Mouse (Mus musculus) embryonic facial prominence, embryonic 10.5 days (tissue): Measurements from ENCODE around the gene Lmo1. TPM values are rescaled to one million over a fixed set of nuclear protein-coding genes. Genes with fewer than 3 reads are reported as not detected.
"Not testable (repeated sequence)": the region's sequence is repeated elsewhere in the genome, so short reads cannot be mapped to it uniquely, and the experiment has no call there.

Source experiments
- DNase-seq: peaks from one replicate; pipeline ENCODE4 v3.0.0-alpha.2; 2017; ENCODE audit warnings: low spot score
- H3K27ac ChIP-seq: fragments of 300-500 bp; sonication (generic); replicated peaks from 2 replicates; pipeline ENCODE4 v1.5.1; 2016; ENCODE audit warnings: mild to moderate bottlenecking
- H3K27me3 ChIP-seq: fragments of 300-500 bp; sonication (generic); replicated peaks from 2 replicates; pipeline ENCODE4 v1.6.1; 2016; ENCODE audit warnings: low read depth, mild to moderate bottlenecking; ENCODE audit not compliant: poor library complexity, severe bottlenecking
- H3K36me3 ChIP-seq: fragments of 300-500 bp; sonication (generic); replicated peaks from 2 replicates; pipeline ENCODE4 v1.6.1; 2016; ENCODE audit warnings: mild to moderate bottlenecking, moderate library complexity
- H3K4me1 ChIP-seq: fragments of 300-500 bp; sonication (generic); 2 replicates; pipeline ENCODE4 v1.6.1; 2016
- H3K4me3 ChIP-seq: fragments of 300-500 bp; sonication (generic); 2 replicates; pipeline ENCODE4 v1.5.1; 2016; ENCODE audit warnings: mild to moderate bottlenecking, moderate library complexity
- H3K9me3 ChIP-seq: fragments of 300-500 bp; sonication (generic); 2 replicates; pipeline ENCODE4 v1.6.1; 2016; ENCODE audit warnings: mild to moderate bottlenecking
- WGBS: fragments of 180-500 bp; shearing (Covaris S2); methylation state at CpG from one replicate; pipeline ENCODE4 v1.1.7; 2016; 5-methylcytosine and 5-hydroxymethylcytosine counted together
- polyA plus RNA-seq: library from polyadenylated mRNA; unstranded; fragments of >200 nt; fragmentation: Nextera tagmentation; extraction: Ambion mirVana; gene quantifications from 2 replicates; pipeline ENCODE4 v1.2.1, GENCODE M21; 2016

The Lmo1 gene
- polyA plus RNA-seq, 1 experiment from 2014 or later: 30.3 TPM

DNA sequence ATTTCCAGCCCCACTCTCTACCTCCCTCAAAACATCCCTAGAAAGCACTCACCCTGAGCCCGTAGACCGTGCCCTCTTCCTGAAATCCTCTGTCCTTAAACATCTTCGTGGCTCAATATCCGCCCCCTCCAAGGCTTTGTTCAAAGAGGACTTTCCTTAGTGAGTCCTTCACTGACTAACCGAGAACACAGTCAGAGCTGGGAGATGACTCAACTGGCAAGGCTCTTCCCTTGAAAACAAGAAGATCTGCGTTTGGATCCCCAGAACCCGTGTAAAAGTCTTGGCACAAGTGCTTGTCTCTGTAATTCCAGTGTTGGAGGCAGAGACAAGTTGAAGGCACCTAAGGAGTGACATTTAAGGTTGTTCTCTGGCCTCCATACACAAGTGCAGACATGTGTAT, 80.7 kb downstream of the Lmo1 start:
- Histone ChIP-seq H3K4me3 (no peak overlapping the region), H3K36me3 (no peaks in the 10 kb centered on the region), H3K9me3 (no peaks in the 10 kb centered on the region), H3K27me3 (no peaks in the 10 kb centered on the region), H3K27ac (no peak overlapping the region), H3K4me1 (no peaks in the 10 kb centered on the region)
- WGBS: no CpG with 5 or more reads among the region's 7 CpGs
- no peak for DNase-seq

DNA sequence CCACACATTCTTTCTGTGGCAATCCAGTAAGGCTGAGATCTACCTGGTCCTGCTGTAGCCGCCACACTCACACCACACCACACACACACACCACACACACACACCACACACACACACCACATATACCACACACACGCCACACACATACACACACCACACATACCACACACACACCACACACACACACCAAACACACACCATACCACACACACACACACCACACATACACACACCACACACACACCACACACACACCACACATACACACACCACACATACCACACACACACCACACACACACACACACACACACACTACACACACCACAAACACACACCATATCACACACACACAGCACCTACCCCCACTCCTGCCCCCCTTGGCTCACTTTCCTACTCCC, 83.7 kb downstream of the Lmo1 start:
- not testable (repeated sequence) for H3K4me3 ChIP-seq, H3K27me3 ChIP-seq, H3K9me3 ChIP-seq, H3K4me1 ChIP-seq, H3K36me3 ChIP-seq, DNase-seq, H3K27ac ChIP-seq
- WGBS: no CpG with 5 or more reads among the region's 2 CpGs

Other genes starting within 250 kb of the Lmo1 start
- 0.02 and 0.04 TPM in 2 replicates for gene Nlrp10, start 245.0 kb downstream of the Lmo1 start, polyA plus RNA-seq
- 75.2 and 76.2 TPM in 2 replicates for gene Eif3f, start 240.8 kb downstream of the Lmo1 start, polyA plus RNA-seq
- gene Tub, start 224.9 kb downstream of the Lmo1 start, polyA plus RNA-seq: 4.3 TPM in 2 replicates
- gene Ric3, start 91.9 kb downstream of the Lmo1 start, polyA plus RNA-seq: 8.9 and 9.0 TPM in 2 replicates